Mouse (Mus musculus): ENCODE results near the gene Unk. TPM values are rescaled to one million over a fixed set of nuclear protein-coding genes. Genes with fewer than 3 reads are reported as not detected.

The Unk gene
- polyA plus RNA-seq, 1 experiment from 2014 or later: 8.3 TPM

GRCm38 (mm10) chr11:116055873-116056272, 25.8 kb downstream of the Unk start:
- H3K27me3 ChIP-seq (ENCODE audit: control insufficient read depth, insufficient read depth, low read length): no peaks in the 10 kb centered on the region
- H3K27ac ChIP-seq (replicated peaks): no peak overlapping the region
- 91% methylated on average over 11 of the region's 11 CpGs for WGBS
- TF ChIP-seq EP300 (optimal IDR thresholded peaks at IDR 0.05) (no peak), CTCF (IDR thresholded peaks at IDR 0.05; ENCODE audit: low read depth) (no peak)
- no peak for DNase-seq (ENCODE audit: low spot score)
- H3K4me2 ChIP-seq (replicated peaks; ENCODE audit: low read depth): no peak overlapping the region
- peaks cover 54% of the 10 kb centered on the region for H3K36me3 ChIP-seq (ENCODE audit: control insufficient read depth, insufficient read depth, low read length)
- H3K9me3 ChIP-seq (ENCODE audit: control insufficient read depth, low read length): no peaks in the 10 kb centered on the region
- H3K4me1 ChIP-seq (replicated peaks; ENCODE audit: control insufficient read depth, insufficient read depth): no peaks in the 10 kb centered on the region
- ATAC-seq (ENCODE audit: low FRiP score, low TSS enrichment): no peak
- no peak overlapping the region for H3K4me3 ChIP-seq (ENCODE audit: low read depth, low read length)
- H3K9ac ChIP-seq (ENCODE audit: low read length): no peak overlapping the region

GRCm38 (mm10) chr11:116057237-116057881, 27.2 kb downstream of the Unk start:
- Histone ChIP-seq H3K36me3 (ENCODE audit: control insufficient read depth, insufficient read depth, low read length) (peaks cover 56% of the 10 kb centered on the region), H3K9ac (ENCODE audit: low read length) (no peak overlapping the region), H3K27me3 (ENCODE audit: control insufficient read depth, insufficient read depth, low read length) (no peaks in the 10 kb centered on the region), H3K9me3 (ENCODE audit: control insufficient read depth, low read length) (no peaks in the 10 kb centered on the region), H3K4me3 (ENCODE audit: low read depth, low read length) (no peak overlapping the region), H3K4me2 (replicated peaks; ENCODE audit: low read depth) (no peak overlapping the region), H3K4me1 (replicated peaks; ENCODE audit: control insufficient read depth, insufficient read depth) (no peaks in the 10 kb centered on the region), H3K27ac (replicated peaks) (no peak overlapping the region)
- WGBS: 79% methylated on average over 4 of the region's 4 CpGs
- TF ChIP-seq EP300 (optimal IDR thresholded peaks at IDR 0.05) (no peak), CTCF (IDR thresholded peaks at IDR 0.05; ENCODE audit: low read depth) (no peak)
- no peak for DNase-seq (ENCODE audit: low spot score)
- ATAC-seq (ENCODE audit: low FRiP score, low TSS enrichment): no peak

- H3K9me3 ChIP-seq (ENCODE audit: control insufficient read depth, low read length): no peaks in the 10 kb centered on the region
- H3K27ac ChIP-seq (replicated peaks): no peak overlapping the region
- H3K4me3 ChIP-seq (ENCODE audit: low read depth, low read length): no peak overlapping the region
- TF ChIP-seq CTCF (IDR thresholded peaks at IDR 0.05; ENCODE audit: low read depth): no peak
- no peak for TF ChIP-seq EP300 (optimal IDR thresholded peaks at IDR 0.05)
- ATAC-seq (ENCODE audit: low FRiP score, low TSS enrichment) (no peak), DNase-seq (ENCODE audit: low spot score) (no peak)
- WGBS: 62% methylated on average over 12 of the region's 12 CpGs
- no peak overlapping the region for H3K4me2 ChIP-seq (replicated peaks; ENCODE audit: low read depth)
- no peak overlapping the region for H3K9ac ChIP-seq (ENCODE audit: low read length)
- H3K4me1 ChIP-seq (replicated peaks; ENCODE audit: control insufficient read depth, insufficient read depth): no peaks in the 10 kb centered on the region
- H3K36me3 ChIP-seq (ENCODE audit: control insufficient read depth, insufficient read depth, low read length): peaks cover 52% of the 10 kb centered on the region
- no peaks in the 10 kb centered on the region for H3K27me3 ChIP-seq (ENCODE audit: control insufficient read depth, insufficient read depth, low read length)
Measured at GRCm38 (mm10) chr11:116058022-116058614, 28.0 kb downstream of the Unk start.

GRCm38 (mm10) chr11:116058868-116059690, 29.0 kb downstream of the Unk start:
- H3K36me3 ChIP-seq (ENCODE audit: control insufficient read depth, insufficient read depth, low read length): peaks cover 44% of the 10 kb centered on the region
- 92% methylated on average over 17 of the region's 17 CpGs for WGBS
- H3K27me3 ChIP-seq (ENCODE audit: control insufficient read depth, insufficient read depth, low read length): no peaks in the 10 kb centered on the region
- no peak overlapping the region for H3K4me3 ChIP-seq (ENCODE audit: low read depth, low read length)
- no peaks in the 10 kb centered on the region for H3K4me1 ChIP-seq (replicated peaks; ENCODE audit: control insufficient read depth, insufficient read depth)
- H3K4me2 ChIP-seq (replicated peaks; ENCODE audit: low read depth): no peak overlapping the region
- H3K27ac ChIP-seq (replicated peaks): no peak overlapping the region
- no peaks in the 10 kb centered on the region for H3K9me3 ChIP-seq (ENCODE audit: control insufficient read depth, low read length)
- no peak for ATAC-seq (ENCODE audit: low FRiP score, low TSS enrichment)
- DNase-seq (ENCODE audit: low spot score): no peak
- no peak overlapping the region for H3K9ac ChIP-seq (ENCODE audit: low read length)
- TF ChIP-seq CTCF (IDR thresholded peaks at IDR 0.05; ENCODE audit: low read depth): no peak
- no peak for TF ChIP-seq EP300 (optimal IDR thresholded peaks at IDR 0.05)

- H3K4me1 ChIP-seq (replicated peaks; ENCODE audit: control insufficient read depth, insufficient read depth): no peaks in the 10 kb centered on the region
- peaks cover 40% of the 10 kb centered on the region for H3K36me3 ChIP-seq (ENCODE audit: control insufficient read depth, insufficient read depth, low read length)
- H3K9me3 ChIP-seq (ENCODE audit: control insufficient read depth, low read length): no peaks in the 10 kb centered on the region
- no peak for TF ChIP-seq CTCF (IDR thresholded peaks at IDR 0.05; ENCODE audit: low read depth)
- TF ChIP-seq EP300 (optimal IDR thresholded peaks at IDR 0.05): no peak
- H3K4me2 ChIP-seq (replicated peaks; ENCODE audit: low read depth): no peak overlapping the region
- DNase-seq (ENCODE audit: low spot score) (no peak), ATAC-seq (ENCODE audit: low FRiP score, low TSS enrichment) (no peak)
- H3K4me3 ChIP-seq (ENCODE audit: low read depth, low read length): no peak overlapping the region
- no peak overlapping the region for H3K9ac ChIP-seq (ENCODE audit: low read length)
- no peak overlapping the region for H3K27ac ChIP-seq (replicated peaks)
- 87% methylated on average over 11 of the region's 11 CpGs for WGBS
- no peaks in the 10 kb centered on the region for H3K27me3 ChIP-seq (ENCODE audit: control insufficient read depth, insufficient read depth, low read length)
Measured at GRCm38 (mm10) chr11:116059691-116060025, 29.5 kb downstream of the Unk start.

GRCm38 (mm10) chr11:116060596-116060995, 30.5 kb downstream of the Unk start:
- H3K4me2 ChIP-seq (replicated peaks; ENCODE audit: low read depth): no peak overlapping the region
- H3K27ac ChIP-seq (replicated peaks): peak overlapping the region; percentile 67
- no peak for TF ChIP-seq EP300 (optimal IDR thresholded peaks at IDR 0.05)
- no peak for TF ChIP-seq CTCF (IDR thresholded peaks at IDR 0.05; ENCODE audit: low read depth)
- H3K36me3 ChIP-seq (ENCODE audit: control insufficient read depth, insufficient read depth, low read length): peaks cover 32% of the 10 kb centered on the region
- no peaks in the 10 kb centered on the region for H3K27me3 ChIP-seq (ENCODE audit: control insufficient read depth, insufficient read depth, low read length)
- H3K4me1 ChIP-seq (replicated peaks; ENCODE audit: control insufficient read depth, insufficient read depth): no peaks in the 10 kb centered on the region
- H3K9me3 ChIP-seq (ENCODE audit: control insufficient read depth, low read length): no peaks in the 10 kb centered on the region
- no peak overlapping the region for H3K9ac ChIP-seq (ENCODE audit: low read length)
- no peak overlapping the region for H3K4me3 ChIP-seq (ENCODE audit: low read depth, low read length)
- WGBS: 53% methylated on average over 9 of the region's 9 CpGs
- peak; percentile 85 for ATAC-seq (ENCODE audit: low FRiP score, low TSS enrichment)
- DNase-seq (ENCODE audit: low spot score): peak; percentile 82

Data from stomach, postnatal 0 days (tissue).